Mouse (Mus musculus) lung, adult 2 months (tissue): ENCODE results near the gene Msn.

Source experiments
- CTCF ChIP-seq: fragments of 200-500 bp; IDR thresholded peaks from 2 replicates; pipeline ENCODE4 v1.5.1; 2011; ENCODE audit warnings: mild to moderate bottlenecking, low read length, control low read depth; ENCODE audit not compliant: insufficient read depth
- POLR2A ChIP-seq: fragments of 200-500 bp; IDR thresholded peaks from 2 replicates; pipeline ENCODE4 v1.6.1; 2011; ENCODE audit warnings: low read depth, mild to moderate bottlenecking, control low read depth, low read length, borderline replicate concordance; ENCODE audit errors: extremely low read depth

- TF ChIP-seq CTCF (no peak), POLR2A (no peak)
Measured at GRCm38 (mm10) chrX:96130139-96130538, 34.3 kb downstream of the Msn start.
